Mouse (Mus musculus) liver, adult (tissue): ENCODE data around the gene Cyb5r4.

Source experiments
- GATA4 ChIP-seq: IDR thresholded peaks from 2 replicates; pipeline ENCODE4 v1.6.1; 2014; ENCODE audit warnings: mild to moderate bottlenecking, low read length; ENCODE audit not compliant: insufficient replicate concordance

Gene Cyb5r4

DNA sequence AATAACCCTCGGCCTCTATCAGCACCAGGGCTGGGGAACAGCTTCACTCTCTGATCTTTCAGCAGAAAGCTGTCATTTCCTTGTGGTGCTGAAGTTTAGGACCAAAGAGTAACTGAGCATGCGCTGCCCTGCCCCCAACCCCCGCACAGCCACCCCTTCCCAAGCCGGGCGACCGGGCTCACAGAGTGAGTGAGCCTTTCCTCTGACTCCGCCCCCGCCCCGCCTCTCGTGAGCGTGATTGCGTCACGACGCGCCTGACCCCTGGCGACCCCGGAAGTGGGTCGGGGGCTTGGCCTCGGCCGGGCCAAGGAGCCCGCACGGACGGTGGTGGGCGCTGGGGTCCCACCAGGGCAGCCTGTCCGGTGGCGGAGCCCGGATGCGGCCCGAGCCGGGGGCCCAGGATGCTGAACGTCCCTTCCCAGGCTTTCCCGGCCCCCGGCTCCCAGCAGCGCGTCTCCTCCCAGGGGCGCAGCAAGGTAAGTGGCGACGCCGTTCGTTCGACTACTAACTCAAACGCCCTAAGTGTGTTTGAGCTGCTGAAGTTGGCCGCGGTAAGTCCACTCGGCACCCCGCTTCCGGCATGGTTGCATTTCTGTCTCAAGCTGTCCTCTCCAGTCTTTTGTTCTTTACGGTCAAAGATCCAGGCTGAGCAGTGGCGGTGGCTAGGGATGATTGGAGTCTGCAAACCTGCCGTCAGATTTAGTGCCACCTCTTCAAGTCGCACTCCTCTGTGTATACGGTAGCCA lies at the start of gene Cyb5r4:
Gene Cyb5r4 (plus strand): TSS at position 237 of the 746 bp plus-strand sequence.
- no peak for TF ChIP-seq GATA4

DNA sequence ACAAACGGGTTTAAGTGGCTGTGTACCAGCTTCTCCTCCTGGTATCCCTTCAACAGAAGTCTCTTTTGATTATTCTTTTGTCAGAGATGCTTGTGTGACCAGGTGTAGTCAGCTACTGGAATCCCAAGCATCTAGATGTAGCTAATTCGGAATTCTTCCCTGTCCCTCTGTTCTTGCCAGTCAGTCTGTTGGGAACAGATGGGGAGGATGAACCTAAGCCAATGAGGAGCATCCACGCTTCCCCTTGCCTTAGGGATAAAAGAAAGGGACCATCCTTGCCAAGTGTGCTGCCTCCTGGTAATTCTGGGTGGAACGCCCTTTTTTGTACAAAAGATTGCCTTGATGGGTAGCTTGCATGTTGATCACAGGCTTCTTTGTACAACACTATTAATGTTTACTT lies 48.3 kb upstream of the Cyb5r4 start:
- no peak for TF ChIP-seq GATA4

- no peak for TF ChIP-seq GATA4
Measured at GRCm38 (mm10) chr9:86976896-86977295, 44.9 kb upstream of the Cyb5r4 start.

DNA sequence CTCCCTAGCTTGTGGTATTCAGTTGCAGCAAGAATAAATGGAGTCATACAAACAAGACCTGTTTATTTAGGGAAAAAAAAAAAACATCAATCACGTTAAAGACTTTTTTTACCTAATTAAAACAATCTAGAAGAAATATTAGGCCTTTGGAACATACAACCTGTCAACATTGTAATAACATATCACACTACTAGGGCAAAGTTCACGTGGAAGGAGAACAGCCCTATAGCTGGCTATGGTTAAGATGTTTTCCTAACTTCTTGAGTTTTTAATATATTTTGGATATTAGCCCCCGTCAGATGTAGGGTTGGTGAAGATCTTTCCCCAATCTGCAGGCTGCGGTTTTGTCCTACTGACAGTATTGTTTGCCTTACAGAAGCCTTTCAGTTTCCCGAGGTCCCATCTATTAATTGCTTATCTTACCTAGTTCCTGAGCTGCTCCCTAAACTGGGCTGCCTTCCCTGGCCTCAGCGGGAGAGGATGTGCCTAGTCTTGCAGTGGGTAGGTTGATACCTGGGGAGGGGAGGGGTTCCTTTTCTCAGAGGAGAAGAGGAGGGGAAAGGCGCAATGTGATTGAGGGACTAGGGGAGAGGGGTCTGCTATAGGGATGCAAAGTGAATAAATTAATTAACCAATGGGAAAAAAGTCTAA lies 43.4 kb upstream of the Cyb5r4 start:
- no peak for TF ChIP-seq GATA4

DNA sequence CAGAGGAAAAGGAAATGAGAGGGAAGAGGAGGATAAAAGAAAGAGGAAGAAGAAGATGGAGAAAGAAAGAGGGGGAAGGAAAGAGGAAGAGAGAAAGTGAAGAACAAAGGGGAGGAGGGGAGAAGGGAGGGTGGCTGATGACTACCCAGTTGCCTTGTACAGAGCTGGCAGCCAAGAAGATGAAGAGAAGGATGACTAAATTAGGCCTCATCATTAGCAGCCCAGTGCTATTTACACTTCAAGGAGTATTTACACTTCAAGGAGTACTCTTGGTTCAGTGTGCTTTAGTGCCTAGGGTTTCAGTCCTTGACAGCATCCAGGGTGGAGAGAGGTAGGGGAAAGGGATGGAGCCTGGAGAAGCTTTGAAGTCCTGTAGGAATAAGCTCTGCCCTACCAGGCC lies 41.8 kb upstream of the Cyb5r4 start:
- TF ChIP-seq GATA4, result no peak

- no peak for TF ChIP-seq GATA4
Measured at GRCm38 (mm10) chr9:86980942-86981341, 40.9 kb upstream of the Cyb5r4 start.

DNA sequence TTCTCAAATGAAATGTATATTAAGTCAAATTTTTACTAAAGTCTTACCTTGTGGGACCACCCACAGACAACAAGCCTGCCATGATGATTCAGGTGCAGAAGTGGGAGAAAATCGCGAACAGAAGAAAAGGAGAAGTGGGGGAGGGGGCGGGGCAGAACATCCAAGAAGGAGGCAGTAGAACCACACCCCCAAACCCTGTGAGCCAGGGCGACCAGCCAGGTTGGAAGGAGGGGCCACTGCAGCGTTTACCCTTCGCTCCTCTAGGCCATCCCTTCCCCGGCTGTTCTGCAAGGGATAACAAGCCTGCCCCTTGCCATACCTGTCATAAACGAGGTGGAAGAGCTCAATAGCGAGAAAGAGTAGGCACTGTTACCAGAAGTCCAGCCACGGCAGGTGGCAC lies 40.3 kb upstream of the Cyb5r4 start:
- no peak for TF ChIP-seq GATA4

- TF ChIP-seq GATA4, result no peak
Measured at GRCm38 (mm10) chr9:86984583-86984982, 37.2 kb upstream of the Cyb5r4 start.

DNA sequence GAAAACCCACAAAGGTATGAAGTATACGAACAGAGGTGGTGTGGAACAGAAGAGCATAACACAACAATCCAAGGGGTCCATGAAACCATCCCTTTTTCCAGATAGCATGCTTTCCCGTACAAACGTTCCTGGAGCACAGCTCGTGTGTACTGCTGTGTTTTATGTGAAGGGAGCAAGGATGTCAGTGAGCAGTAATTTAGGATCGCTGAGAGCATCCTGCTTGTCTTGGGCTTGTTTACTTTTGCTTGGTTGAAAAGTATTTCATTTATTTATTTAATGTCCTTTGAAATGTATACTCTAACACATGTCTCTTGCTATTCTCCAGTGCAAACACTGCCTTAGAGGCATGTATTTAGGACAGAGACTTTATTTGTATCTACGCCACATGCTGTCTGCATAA lies 36.7 kb upstream of the Cyb5r4 start:
- no peak for TF ChIP-seq GATA4

DNA sequence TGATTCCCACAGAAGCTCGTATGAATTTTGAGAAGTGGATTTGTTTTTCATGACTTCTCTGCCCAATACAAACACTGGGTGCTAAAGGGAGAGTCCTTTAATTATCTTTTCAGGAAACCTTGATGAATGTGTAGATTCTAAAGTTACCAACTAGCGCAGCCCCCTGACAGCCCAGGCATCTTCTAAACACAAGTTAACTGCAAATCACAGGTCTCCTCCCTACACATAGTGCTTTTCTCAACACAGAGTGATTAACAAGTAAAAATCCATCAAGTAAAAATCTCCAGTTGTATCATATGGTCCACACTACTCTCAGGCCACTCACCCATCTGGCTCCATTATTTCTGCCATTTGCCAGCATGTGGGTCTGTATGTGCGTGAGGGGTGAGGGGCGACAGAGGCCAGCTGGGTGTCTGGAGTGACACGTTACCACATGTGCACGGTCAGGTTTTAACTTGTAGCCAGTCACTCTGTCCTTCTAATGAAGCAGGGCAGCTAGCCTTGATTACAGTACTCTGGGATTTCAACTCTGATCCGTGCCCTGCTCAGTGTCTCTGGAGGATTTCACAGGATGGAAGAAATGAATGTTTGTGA lies 35.0 kb upstream of the Cyb5r4 start:
- no peak for TF ChIP-seq GATA4

DNA sequence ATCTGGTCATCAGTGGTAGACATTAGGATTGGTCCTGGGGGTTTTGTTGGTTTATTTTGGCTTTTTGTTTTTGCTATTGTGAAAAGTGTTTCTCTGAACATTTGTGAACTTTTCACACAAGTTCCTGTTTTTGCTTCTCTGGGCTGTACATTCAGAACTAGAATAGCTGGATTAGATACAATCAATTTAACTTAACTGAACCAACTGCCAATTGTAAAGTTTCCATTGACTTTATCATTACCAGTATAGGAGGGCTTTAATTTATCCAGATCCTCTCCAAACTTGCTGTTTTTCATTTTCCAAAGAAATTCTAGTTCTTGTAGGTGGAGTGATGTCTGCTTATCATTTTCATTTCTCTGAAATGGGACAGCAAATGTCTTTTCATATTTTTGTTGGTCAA lies 32.0 kb upstream of the Cyb5r4 start:
- TF ChIP-seq GATA4, result no peak

DNA sequence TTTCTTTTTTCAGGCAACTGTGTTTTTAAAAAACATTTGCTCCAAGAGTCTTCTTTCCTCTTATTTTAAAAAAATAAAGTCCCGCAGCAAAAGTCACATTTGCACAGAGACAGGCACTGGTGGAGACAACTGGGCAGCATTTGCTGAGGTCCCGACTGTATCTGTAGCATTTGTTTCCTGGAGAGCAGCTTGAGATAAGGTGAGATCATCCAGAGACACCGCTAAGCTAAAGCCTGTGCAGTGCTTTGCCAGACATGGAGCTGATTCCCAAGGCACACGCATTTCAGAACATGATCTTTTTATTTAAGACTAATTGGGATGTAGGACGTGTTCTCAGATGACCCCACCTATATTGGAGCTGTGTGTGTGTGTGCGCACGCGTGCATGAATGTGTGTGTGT lies 30.1 kb upstream of the Cyb5r4 start:
- TF ChIP-seq GATA4, result no peak

DNA sequence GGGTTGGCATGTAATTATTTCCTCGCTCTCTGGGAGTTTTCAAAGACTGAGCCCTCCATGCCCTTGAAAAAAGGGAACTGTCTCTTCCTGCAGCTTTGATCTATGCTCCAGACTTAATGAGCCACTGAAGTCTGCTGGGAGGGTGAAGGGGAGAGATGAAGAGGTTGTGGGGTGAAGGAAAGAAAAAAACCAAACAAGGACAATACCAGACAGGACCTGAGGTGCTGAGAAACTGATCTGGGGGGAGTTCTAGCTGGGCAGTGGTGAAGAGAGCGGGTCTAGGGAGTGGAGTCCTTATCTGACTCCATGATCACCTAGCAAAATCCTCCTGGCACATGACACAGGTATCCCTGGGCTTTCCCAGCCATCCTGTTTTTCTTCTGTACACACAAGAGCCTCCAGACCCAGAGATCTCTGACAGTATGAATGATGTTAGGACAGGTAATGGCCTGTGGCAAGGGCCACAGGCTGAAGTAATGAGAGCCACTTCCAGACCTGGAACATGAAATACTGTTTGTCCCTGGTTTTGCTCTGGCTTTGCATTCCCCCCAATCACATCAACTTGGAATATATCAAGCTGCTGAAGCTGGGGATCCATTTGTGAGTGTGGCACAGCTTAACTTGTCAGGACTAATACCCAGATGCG lies 24.6 kb upstream of the Cyb5r4 start:
- no peak for TF ChIP-seq GATA4

- TF ChIP-seq GATA4, result no peak
Measured at GRCm38 (mm10) chr9:86999956-87000582, 21.7 kb upstream of the Cyb5r4 start.

GRCm38 (mm10) chr9:87004701-87005434 lies 16.9 kb upstream of the Cyb5r4 start:
- TF ChIP-seq GATA4, result no peak

GRCm38 (mm10) chr9:87005435-87005779 lies 16.4 kb upstream of the Cyb5r4 start:
- no peak for TF ChIP-seq GATA4

- no peak for TF ChIP-seq GATA4
Measured at GRCm38 (mm10) chr9:87008507-87008906, 13.3 kb upstream of the Cyb5r4 start.
